Mouse (Mus musculus): ENCODE results near the gene Naa15. TPM values are rescaled to one million over a fixed set of nuclear protein-coding genes. Genes with fewer than 3 reads are reported as not detected.
A peak's percentile ranks its signal among the peaks of the same experiment; 100 is the strongest.

Naa15 gene
- polyA plus RNA-seq, 1 experiment from 2014 or later = 46.3 TPM

DNA sequence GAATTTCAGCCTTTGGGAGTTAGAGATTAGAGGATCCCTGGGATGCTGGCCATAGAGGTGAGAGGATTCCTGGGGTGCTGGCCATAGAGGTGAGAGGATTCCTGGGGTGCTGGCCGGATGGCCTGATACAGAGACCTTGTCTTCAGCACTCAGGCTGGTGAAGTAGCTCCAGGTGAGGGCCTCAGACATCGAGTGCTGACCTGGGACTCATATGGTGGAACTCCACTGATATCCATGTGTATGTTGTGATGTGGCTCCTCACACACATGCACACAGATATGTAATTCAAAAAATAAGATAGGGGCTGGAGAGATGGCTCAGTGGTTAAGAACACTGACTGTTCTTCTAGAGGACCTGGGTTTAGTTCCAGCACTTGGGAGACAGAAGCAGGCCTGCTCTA lies 64.9 kb downstream of the Naa15 start:
- no peak overlapping the region for H3K9ac ChIP-seq
- no peak overlapping the region for H3K4me3 ChIP-seq
- no peak for ATAC-seq (ENCODE audit: borderline replicate concordance, extremely low read depth, low FRiP score, low TSS enrichment)
- no peak overlapping the region for H3K27ac ChIP-seq
- peaks cover 10% of the 10 kb centered on the region for H3K4me1 ChIP-seq
- 27% methylated on average over 2 of the region's 2 CpGs for WGBS
- H3K4me2 ChIP-seq = no peak overlapping the region
- no peaks in the 10 kb centered on the region for H3K27me3 ChIP-seq
- peaks cover 3% of the 10 kb centered on the region; the same call in 1 of the 2 replicates for H3K36me3 ChIP-seq
- no peaks in the 10 kb centered on the region for H3K9me3 ChIP-seq

DNA sequence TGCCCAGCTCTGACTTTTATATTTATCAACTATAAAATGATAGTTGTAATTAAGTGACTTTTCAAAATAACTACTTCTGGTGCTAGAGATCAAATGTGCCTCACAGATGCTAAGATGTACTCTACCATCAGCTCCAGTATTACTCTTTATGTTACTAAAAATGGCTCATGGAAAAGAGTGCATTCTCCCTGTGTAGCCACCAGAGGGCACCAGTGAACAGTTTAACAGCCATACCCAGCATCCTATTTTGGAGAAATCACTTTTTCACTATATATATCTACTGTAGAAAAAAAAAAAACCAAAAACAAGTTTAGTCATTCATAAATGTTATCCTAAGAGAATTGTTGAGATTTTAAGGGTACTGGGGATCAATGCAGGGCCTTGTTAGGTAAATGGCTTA lies 66.1 kb downstream of the Naa15 start:
- no peak for ATAC-seq (ENCODE audit: borderline replicate concordance, extremely low read depth, low FRiP score, low TSS enrichment)
- no peaks in the 10 kb centered on the region for H3K9me3 ChIP-seq

DNA sequence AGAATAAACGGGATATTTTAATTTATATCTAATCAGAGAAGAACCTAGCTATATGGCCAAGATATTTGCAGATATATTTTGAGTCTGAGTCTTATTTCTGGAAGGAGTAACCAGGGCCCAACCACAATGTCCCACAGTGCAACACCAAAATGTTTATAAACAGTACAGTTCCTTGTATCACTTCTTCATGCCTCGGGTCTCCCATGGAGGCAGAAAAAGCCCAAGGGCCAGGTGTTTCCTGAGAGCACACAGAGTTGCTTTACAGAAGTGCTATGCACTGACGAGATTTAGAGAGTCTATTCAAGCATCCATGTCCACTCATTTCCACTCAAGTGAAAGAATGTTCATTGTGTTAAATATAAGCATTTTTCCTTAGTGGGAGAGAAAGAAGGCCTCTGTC lies 66.9 kb downstream of the Naa15 start:
- H3K27ac ChIP-seq = no peak overlapping the region
- no peak overlapping the region for H3K4me2 ChIP-seq
- WGBS = 44% methylated on average over 3 of the region's 3 CpGs

More for the DNA sequence above, 66.1 kb downstream of the Naa15 start:
- H3K4me2 ChIP-seq = no peak overlapping the region
- H3K4me1 ChIP-seq = peaks cover 21% of the 10 kb centered on the region
- H3K4me3 ChIP-seq = no peak overlapping the region
- no peaks in the 10 kb centered on the region for H3K36me3 ChIP-seq
- no peak overlapping the region for H3K27ac ChIP-seq
- H3K9ac ChIP-seq = no peak overlapping the region
- H3K27me3 ChIP-seq = no peaks in the 10 kb centered on the region

DNA sequence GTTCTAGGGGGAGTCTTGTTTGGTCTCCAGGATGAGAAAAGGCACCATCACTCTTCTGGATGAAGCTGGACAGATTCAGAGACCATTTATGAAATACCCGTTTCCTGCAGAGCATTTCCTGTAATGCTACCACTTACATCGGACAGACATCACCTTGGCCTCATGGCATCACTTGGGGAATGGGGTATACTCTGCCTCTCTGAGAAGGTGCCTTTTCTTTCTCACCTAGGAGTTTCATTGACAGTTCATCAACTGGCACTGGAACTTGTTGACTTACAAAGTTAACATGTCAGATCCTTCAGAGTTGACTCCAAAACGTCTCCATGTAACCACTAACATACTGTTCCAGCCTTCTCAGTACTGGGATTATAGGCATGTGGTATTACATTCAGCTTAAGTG lies 67.8 kb downstream of the Naa15 start:
- no peak overlapping the region for H3K9ac ChIP-seq
- 52% methylated on average over 3 of the region's 3 CpGs for WGBS
- no peaks in the 10 kb centered on the region for H3K9me3 ChIP-seq
- peak overlapping the region; percentile 83; the same call in 1 of the 2 replicates for H3K4me3 ChIP-seq
- H3K4me1 ChIP-seq = peaks cover 24% of the 10 kb centered on the region
- H3K27me3 ChIP-seq = no peaks in the 10 kb centered on the region
- no peak for ATAC-seq (ENCODE audit: borderline replicate concordance, extremely low read depth, low FRiP score, low TSS enrichment)
- no peaks in the 10 kb centered on the region for H3K36me3 ChIP-seq
- H3K27ac ChIP-seq = no peak overlapping the region
- H3K4me2 ChIP-seq = peak overlapping the region; percentile 72

More for the DNA sequence above, 66.9 kb downstream of the Naa15 start:
- Histone ChIP-seq H3K4me3 (no peak overlapping the region), H3K9me3 (no peaks in the 10 kb centered on the region), H3K9ac (no peak overlapping the region), H3K4me1 (peaks cover 24% of the 10 kb centered on the region), H3K27me3 (no peaks in the 10 kb centered on the region), H3K36me3 (no peaks in the 10 kb centered on the region)
- no peak for ATAC-seq (ENCODE audit: borderline replicate concordance, extremely low read depth, low FRiP score, low TSS enrichment)

DNA sequence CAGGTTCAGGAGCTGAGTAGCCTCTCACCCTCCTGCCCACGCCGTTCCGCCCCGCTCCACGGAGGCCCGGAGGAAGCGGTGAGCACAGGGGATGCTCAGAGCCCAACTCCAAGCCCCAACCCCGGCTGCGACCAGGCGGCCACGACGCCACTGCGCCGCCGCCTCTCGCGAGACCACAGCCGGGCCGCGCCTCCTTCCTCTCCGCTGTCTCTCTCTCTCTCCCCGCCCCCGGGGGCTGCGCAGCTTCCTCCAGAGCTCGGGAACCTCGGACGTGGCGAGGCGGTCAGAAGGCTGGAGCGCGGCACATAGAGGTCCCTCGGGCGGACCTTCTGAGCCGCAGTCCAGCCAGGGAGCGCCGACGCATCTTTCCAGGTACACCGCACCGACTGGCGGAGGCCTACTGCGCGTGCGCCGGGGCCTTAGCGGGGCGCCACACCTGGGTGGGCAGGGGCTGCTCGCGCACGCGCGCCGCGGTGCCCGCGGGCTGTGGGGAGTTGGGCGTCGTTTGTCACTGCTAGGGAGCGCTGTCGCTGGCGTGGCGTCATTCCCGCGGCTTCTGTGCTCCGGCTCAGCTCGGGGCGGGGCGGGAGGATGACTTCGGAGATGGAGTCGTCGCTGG lies 68.9 kb downstream of the Naa15 start, which contains the start of gene Rab33b:
Gene Rab33b (plus strand): TSS at position 180 of the 619 bp plus-strand sequence.
- peak within 1 kb of the TSS; percentile 83 for H3K4me3 ChIP-seq
- H3K9ac ChIP-seq = peak within 1 kb of the TSS; percentile 79
- H3K9me3 ChIP-seq = no peaks in the 10 kb centered on the region
- H3K4me1 ChIP-seq = peaks cover 24% of the 10 kb centered on the region
- H3K27ac ChIP-seq = peak within 1 kb of the TSS; percentile 92
- H3K27me3 ChIP-seq = no peaks in the 10 kb centered on the region
- peak within 1 kb of the TSS; percentile 72 for H3K4me2 ChIP-seq
- WGBS = under 1% methylated on average over 70 of the region's 70 CpGs
- no peaks in the 10 kb centered on the region for H3K36me3 ChIP-seq
- peak; percentile 97 for ATAC-seq (ENCODE audit: borderline replicate concordance, extremely low read depth, low FRiP score, low TSS enrichment)

DNA sequence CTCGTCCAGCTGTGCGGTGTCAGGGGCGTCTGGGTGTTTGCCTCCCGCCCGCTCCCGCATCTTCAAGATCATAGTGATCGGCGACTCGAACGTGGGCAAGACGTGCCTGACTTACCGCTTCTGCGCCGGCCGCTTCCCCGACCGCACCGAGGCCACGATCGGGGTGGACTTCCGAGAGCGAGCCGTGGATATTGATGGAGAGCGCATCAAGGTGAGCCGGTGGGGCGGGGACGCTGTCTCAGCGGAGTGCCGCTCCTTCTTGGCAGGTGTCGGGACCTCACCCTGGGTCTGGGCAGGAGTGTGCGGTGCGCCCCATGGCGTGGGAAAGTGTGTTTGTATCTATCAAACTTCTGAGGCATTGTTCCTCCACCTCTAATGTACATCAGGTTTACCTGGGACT lies 69.4 kb downstream of the Naa15 start:
- peak; percentile 29 for ATAC-seq (ENCODE audit: borderline replicate concordance, extremely low read depth, low FRiP score, low TSS enrichment)
- whole genome bisulfite sequencing = 0% methylated on average over 33 of the region's 33 CpGs
- Histone ChIP-seq H3K9ac (peak overlapping the region; percentile 79), H3K27ac (peak overlapping the region; percentile 92), H3K36me3 (no peaks in the 10 kb centered on the region), H3K4me3 (peak overlapping the region; percentile 83), H3K27me3 (no peaks in the 10 kb centered on the region), H3K4me2 (peak overlapping the region; percentile 72), H3K9me3 (no peaks in the 10 kb centered on the region), H3K4me1 (peaks cover 24% of the 10 kb centered on the region)

DNA sequence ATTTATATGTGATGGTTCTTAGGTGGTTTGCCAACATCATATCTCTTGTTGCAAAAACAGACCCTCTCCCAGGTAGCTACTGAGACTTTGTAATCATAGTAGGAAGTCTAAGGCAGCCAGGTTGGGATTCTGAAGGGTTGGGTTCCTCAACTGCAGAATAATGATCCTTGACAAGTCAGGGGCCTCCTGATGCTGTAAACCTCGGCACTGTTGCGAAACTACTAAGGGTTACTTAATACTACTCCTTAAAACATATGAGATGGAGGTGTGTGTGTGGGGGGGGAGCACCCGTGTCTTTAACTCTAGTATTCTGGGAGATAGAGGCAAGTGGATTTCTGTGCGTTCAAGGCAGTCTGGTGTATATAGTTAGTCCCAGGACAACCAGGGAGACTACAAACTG lies 70.4 kb downstream of the Naa15 start:
- Histone ChIP-seq H3K4me3 (peak overlapping the region; percentile 83), H3K4me2 (peak overlapping the region; percentile 72), H3K9ac (peak overlapping the region; percentile 79; the same call in 1 of the 2 replicates), H3K27ac (no peak overlapping the region), H3K9me3 (no peaks in the 10 kb centered on the region), H3K36me3 (no peaks in the 10 kb centered on the region), H3K27me3 (no peaks in the 10 kb centered on the region), H3K4me1 (peaks cover 24% of the 10 kb centered on the region)
- 58% methylated on average over 4 of the region's 4 CpGs for WGBS
- no peak for ATAC-seq (ENCODE audit: borderline replicate concordance, extremely low read depth, low FRiP score, low TSS enrichment)

DNA sequence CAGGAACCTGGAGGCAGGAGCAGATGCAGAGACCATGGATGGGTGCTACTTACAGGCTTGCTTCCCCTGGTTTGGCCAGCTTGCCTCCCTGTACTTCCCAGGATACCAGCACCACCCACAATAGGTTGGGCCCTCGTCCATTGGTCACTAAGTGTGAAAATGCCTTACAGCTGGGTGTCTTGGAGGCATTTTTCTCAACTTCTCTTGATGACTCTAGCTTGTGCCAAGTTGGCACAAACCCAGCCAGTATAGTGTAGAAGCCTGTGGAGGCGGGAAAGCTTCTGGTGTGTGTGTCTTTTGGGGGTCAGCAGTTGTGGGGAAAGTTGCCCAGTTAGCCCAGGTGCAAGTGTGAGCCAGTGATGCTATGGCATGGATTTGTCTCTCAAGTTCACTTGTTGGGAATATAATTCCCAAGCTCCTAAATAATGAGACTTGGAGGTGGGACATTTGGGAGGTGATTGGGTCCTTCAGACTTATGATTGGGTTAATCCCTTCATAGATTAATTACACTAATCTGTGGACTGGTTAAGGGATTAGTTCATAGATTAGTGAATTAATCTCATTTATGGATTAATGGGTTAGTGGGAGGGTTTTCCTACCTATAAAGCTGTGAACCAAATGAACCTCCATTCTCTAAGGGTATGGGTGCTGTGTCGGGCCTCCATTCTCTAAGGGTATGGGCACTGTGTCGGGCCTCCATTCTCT lies 71.7 kb downstream of the Naa15 start:
- Histone ChIP-seq H3K4me3 (no peak overlapping the region), H3K27ac (no peak overlapping the region), H3K27me3 (no peaks in the 10 kb centered on the region), H3K9me3 (no peaks in the 10 kb centered on the region), H3K36me3 (no peaks in the 10 kb centered on the region), H3K4me1 (peaks cover 24% of the 10 kb centered on the region), H3K9ac (no peak overlapping the region), H3K4me2 (no peak overlapping the region)
- WGBS = 78% methylated on average over 4 of the region's 4 CpGs
- ATAC-seq (ENCODE audit: borderline replicate concordance, extremely low read depth, low FRiP score, low TSS enrichment) = no peak

DNA sequence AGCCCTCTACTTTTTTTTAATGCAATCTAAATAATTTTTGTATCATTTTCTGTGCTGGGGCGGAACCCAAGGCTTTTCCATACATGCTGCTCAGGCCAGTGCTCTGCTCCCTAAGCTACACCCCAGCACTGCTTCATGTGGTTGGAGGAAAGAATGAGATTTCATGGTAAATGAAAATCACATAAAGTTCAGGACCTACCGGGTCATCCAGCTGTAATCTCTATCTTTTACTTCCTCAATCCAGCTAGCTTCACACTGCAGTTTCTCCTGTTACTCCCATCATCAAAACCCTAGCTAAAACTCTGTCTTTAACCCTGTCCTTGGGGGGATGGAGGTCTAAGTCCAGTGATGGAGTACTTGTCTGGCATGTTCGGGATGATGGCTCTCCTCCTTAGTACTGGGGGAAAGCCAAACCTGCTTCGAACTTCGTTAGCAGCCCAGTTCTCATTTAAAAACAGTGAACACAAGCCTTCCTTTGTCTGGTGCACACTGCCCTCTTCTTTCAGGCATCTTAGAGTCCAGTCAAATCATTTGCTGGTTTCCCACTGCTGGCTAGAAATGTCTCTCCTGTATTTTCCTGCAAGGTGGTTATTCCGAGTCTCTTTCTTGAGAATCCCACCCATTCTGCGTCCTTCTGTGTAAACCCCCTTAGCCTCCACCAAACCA lies 75.3 kb downstream of the Naa15 start:
- Histone ChIP-seq H3K4me3 (no peak overlapping the region), H3K9ac (no peak overlapping the region), H3K27ac (no peak overlapping the region), H3K4me1 (peaks cover 26% of the 10 kb centered on the region), H3K27me3 (no peaks in the 10 kb centered on the region), H3K36me3 (peaks cover 12% of the 10 kb centered on the region; the same call in 1 of the 2 replicates), H3K4me2 (no peak overlapping the region), H3K9me3 (no peaks in the 10 kb centered on the region)
- 87% methylated on average over 7 of the region's 7 CpGs for WGBS
- no peak for ATAC-seq (ENCODE audit: borderline replicate concordance, extremely low read depth, low FRiP score, low TSS enrichment)

DNA sequence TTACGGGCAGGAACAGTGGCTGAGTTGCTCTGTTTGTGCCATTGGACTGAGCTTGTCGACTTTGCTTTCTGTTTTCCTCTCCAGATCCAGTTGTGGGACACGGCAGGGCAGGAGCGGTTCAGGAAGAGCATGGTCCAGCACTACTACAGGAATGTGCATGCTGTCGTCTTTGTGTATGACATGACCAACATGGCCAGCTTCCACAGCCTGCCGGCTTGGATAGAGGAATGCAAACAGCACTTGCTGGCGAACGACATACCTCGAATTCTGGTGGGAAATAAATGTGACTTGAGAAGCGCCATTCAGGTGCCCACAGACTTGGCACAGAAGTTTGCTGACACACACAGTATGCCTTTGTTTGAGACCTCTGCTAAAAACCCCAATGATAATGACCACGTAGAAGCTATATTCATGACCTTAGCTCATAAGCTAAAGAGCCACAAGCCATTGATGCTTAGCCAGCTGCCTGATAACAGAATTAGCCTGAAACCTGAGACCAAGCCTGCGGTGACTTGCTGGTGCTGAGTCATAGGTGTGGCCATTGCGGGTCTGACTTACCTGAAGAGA lies 78.4 kb downstream of the Naa15 start:
- no peak for ATAC-seq (ENCODE audit: borderline replicate concordance, extremely low read depth, low FRiP score, low TSS enrichment)
- H3K36me3 ChIP-seq = peaks cover 16% of the 10 kb centered on the region; the same call in 1 of the 2 replicates
- no peak overlapping the region for H3K4me2 ChIP-seq
- H3K27ac ChIP-seq = peak overlapping the region; percentile 65
- WGBS = 56% methylated on average over 13 of the region's 13 CpGs
- H3K4me1 ChIP-seq = peaks cover 15% of the 10 kb centered on the region
- H3K27me3 ChIP-seq = no peaks in the 10 kb centered on the region
- no peak overlapping the region for H3K4me3 ChIP-seq
- no peaks in the 10 kb centered on the region for H3K9me3 ChIP-seq
- no peak overlapping the region for H3K9ac ChIP-seq

DNA sequence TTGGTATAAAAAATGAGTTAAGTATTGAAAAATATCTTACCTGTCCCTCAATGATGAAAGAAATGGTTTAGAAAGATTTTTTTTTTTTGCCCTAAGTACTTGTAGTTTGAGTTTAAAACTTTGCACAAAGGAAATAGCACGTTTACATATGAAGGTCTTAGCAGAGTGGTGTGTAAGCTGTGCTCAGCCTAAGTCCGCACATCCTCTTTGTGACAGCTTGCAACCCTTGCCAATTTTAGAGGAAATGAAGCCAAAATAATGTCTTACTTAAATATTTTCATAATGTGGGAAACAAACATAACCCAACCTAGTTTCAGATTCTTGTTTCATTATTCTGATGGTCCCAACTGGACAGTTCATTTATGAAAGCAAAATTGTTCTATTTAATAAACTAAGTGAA lies 79.5 kb downstream of the Naa15 start:
- Histone ChIP-seq H3K4me3 (no peak overlapping the region), H3K9me3 (no peaks in the 10 kb centered on the region), H3K4me1 (peaks cover 15% of the 10 kb centered on the region), H3K27me3 (no peaks in the 10 kb centered on the region), H3K4me2 (no peak overlapping the region), H3K36me3 (peaks cover 16% of the 10 kb centered on the region; the same call in 1 of the 2 replicates), H3K27ac (peak overlapping the region; percentile 65; the same call in 1 of the 2 replicates), H3K9ac (no peak overlapping the region)
- no peak for ATAC-seq (ENCODE audit: borderline replicate concordance, extremely low read depth, low FRiP score, low TSS enrichment)
- 41% methylated on average over 2 of the region's 2 CpGs for WGBS
